Mouse (Mus musculus): ENCODE results near the gene Nupl2.

Nupl2 gene

GRCm38 (mm10) chr5:24164789-24165445 lies at the start of gene Nupl2:
Gene Nupl2 (plus strand): TSS chr5:24164963.
- DNase-seq (ENCODE audit: low read depth, low spot score), result peak; percentile 97

DNA sequence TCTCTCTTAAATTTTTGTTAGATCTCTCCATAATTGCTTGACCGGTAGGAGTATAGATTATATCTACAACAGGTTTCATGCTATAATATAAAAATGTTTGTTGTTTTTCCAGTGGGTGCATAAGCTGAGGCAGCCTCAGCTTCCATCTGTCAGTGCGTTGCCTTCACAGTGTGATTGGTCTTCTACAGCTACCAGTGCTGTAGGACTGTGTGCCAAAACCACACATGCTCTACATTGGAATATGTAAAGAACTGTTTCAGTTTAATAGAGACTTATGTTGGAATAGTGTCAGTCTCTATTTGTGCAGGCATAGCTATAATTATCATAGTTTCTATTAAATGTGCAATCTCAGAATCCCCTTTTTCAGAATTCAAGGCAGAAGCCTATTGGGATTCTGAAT lies 42.5 kb upstream of the Nupl2 start:
- no peak for DNase-seq (ENCODE audit: low read depth, low spot score)

GRCm38 (mm10) chr5:24124175-24124574 lies 40.6 kb upstream of the Nupl2 start:
- peak; percentile 60 for DNase-seq (ENCODE audit: low read depth, low spot score)

DNA sequence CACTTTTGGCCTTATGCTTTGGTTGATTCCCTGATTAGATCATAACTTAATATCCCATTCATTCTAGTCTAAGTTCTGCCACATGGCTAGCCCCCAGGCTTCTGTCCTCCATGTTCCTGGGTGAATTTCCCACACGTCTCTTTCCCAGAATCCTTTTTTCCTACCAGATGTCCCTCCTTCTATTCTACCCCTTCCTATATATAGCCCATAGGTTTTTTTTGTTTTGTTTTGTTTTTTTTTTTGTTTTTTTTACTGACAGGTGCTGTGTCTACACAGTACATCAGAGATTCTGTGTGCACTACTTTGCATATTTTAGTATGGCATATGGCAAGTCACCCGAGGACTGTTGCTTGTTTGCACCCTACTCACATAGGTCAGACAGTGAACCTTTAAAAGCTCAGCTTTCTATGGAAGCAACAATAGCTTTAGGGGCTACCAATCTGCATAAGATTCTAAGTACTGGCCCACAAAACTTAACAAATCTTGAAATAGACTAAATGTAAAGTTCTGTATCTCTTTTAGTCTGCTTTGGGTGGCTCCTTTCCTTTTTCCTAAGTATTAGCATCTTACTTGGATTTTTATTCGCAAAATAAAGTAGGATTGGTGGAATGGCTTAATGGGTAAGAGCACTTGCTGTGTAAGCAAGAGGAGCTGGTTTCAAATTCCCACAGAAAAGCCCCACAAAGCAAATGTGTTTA lies 40.0 kb upstream of the Nupl2 start:
- DNase-seq (ENCODE audit: low read depth, low spot score), result no peak

DNA sequence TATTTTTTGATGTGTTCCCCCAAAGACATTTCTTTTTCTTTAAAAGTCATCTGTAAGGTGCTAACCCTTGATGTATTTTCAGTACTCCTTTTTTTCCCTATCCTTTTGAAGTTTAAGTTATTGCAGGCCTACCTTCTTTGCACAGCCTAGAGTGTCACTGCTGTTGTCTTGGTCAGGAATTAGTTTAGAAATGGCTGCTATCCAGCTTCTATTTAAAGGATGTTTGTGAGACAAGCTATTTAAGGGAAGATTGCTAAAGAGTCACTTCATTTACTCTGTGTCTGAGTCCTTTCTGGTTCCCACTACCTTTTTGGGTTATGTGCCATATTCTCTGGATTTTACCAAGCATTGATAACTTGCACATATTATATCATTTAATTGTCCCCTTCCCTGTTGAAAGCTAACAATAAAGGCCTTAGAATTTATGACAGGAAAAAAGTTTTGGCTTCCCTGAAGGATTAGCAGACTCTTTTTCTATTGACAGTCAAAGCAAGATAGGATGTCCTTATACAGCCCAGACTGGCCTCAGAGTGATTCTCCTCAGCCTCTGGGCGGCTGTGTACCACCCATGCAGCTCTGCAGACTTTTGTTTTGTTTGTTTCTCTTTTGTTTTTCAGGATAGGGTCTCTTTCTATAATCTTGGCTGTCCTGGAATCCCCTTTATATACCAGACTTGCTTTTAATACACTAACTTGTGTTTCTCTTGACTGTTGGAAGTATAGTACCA lies 38.7 kb upstream of the Nupl2 start:
- DNase-seq (ENCODE audit: low read depth, low spot score), result no peak

DNA sequence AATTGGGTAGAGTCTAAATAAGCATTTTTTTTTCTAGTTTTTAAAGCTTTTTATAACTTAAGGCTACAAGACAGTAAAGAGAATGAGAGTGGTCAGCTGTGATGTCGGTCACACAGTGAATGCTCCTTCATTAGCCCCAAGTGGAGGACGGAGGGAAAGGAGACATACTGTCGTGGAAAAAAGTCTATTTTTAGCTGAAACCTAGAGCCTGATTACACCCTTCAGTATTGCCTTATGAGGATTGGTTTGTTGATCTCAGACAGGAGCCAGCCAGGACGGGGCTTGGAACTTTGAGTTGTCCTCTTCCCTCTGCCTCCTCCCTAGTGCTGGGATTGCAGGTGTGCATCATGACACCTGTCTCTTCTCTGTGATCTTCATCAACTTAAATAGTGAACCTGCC lies 37.8 kb upstream of the Nupl2 start:
- no peak for DNase-seq (ENCODE audit: low read depth, low spot score)

DNA sequence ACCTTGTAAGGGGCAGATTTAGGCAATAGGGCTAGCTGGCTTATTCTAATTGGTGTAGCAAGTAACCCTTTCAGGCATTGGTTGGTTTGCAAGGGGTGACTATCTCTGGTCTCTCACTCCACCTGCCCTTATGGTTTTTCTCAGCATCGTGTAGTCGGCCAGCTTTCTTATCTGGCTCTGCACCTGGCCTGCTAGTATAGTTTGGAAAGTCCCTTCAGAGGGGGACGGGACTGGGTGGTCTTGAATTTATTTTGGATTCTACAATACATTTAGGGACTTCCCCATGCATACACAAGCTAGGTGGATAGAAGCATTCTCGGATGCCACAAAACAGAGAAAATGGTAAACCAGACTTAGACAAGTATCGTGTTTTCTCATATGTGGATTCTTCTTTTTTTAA lies 17.8 kb upstream of the Nupl2 start:
- DNase-seq (ENCODE audit: low read depth, low spot score), result no peak

- DNase-seq (ENCODE audit: low read depth, low spot score), result no peak
Observed at GRCm38 (mm10) chr5:24152199-24152598, 12.6 kb upstream of the Nupl2 start.

GRCm38 (mm10) chr5:24156774-24157173 lies 8.0 kb upstream of the Nupl2 start:
- no peak for DNase-seq (ENCODE audit: low read depth, low spot score)

GRCm38 (mm10) chr5:24167263-24167662 lies 2.5 kb downstream of the Nupl2 start:
- DNase-seq (ENCODE audit: low read depth, low spot score), result peak; percentile 72

GRCm38 (mm10) chr5:24169881-24170280 lies 5.1 kb downstream of the Nupl2 start:
- peak; percentile 93 for DNase-seq (ENCODE audit: low read depth, low spot score)

GRCm38 (mm10) chr5:24172092-24172491 lies 7.3 kb downstream of the Nupl2 start:
- DNase-seq (ENCODE audit: low read depth, low spot score), result no peak

DNA sequence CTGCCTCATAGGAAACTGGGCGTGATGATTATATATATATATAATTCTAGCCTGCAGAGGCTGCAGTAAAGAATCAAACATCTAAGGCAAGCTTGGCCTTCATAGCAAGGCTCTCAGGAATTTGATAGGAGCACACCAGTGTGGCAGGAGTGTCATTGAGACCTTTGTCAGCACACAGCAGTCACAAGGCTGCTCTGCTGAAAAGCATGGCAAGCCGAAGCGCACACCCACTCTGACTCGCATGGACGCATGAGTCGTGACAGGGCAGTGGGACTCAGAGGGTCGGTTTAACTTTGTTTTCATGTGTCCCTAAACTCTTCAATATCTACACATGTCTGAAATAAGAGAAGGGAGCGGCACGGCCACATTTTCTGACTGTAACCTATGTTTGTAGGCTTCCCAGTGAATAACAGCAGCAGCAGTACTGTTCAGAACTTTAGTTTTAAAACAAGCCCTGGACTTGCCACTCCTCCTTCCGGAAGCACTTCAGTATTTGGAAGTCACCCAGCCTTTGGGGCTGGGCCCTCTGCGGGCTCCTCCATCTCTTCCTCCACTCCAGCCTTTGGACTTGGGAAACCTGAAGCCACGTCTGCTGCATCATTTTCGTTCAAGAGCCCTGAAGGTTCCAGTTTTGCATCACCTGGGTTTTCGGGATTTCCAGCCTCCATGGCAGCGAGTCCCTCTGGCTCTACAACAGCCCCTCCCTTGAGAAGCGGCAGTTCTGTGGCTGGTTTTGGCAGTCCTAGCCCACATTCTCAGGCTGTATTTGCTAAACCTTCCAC lies 16.9 kb downstream of the Nupl2 start:
- peak; percentile 73 for DNase-seq (ENCODE audit: low read depth, low spot score)

DNA sequence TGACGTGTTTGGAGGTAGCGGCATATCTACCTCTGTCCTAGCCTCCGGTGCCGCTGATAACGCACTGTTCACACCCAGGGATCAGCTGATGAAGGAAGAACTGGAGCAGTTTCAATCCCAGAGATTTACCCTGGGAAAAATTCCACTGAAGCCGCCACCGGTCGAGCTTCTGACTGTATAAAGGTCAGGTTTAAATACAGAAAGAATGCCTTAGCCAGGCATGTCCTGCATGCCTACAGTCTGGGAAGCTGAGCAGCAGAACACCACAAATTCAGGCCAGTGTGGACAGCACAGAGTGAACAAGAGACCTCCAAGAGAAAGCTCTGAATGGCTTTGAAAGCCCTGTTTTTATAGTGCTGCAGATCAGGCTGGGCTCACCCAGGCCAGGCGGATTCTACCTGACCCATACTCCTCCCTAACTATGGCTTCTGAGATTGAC lies 17.6 kb downstream of the Nupl2 start:
- peak; percentile 33 for DNase-seq (ENCODE audit: low read depth, low spot score)

GRCm38 (mm10) chr5:24183096-24183495 lies 18.3 kb downstream of the Nupl2 start:
- no peak for DNase-seq (ENCODE audit: low read depth, low spot score)

DNA sequence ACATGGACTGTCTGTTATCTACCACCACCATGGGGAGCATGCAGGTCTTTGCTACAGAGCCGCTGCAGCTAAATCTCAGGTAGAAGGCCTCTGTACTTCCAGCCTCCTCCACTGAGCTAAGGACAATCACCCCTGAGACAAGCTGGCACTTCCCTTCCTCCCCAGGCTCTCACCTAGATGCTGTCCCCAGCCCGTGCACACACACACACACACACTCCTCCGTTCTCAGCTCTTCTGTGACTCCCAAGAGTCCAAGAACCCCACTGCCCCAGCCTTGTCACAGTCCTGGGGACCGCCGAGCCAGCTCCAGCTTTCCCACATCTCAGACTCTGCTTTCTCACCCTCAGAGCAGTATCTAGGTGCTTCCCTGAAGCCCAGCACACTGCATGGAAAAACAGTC lies 19.2 kb downstream of the Nupl2 start:
- DNase-seq (ENCODE audit: low read depth, low spot score), result no peak

DNA sequence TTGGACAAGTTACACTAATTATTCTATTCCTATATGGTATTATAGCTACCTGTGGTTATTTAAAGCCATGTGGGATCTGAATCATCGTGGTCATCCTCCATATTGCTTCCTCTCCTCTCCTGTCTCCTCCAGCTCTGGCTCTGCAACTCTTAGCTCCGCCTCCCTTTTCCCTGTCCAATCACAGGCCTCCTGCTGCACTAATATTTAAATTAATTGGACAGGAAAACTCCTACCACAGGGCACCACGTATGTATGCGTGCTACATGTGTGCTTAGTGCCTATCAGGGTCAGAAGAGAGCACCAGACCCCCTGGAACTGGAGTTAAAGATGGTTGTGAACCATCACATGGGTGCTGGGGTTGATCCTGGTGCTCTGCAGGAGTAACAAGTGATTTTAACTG lies 23.7 kb downstream of the Nupl2 start:
- peak; percentile 84 for DNase-seq (ENCODE audit: low read depth, low spot score)

GRCm38 (mm10) chr5:24191821-24192220 lies 27.1 kb downstream of the Nupl2 start:
- no peak for DNase-seq (ENCODE audit: low read depth, low spot score)

- DNase-seq (ENCODE audit: low read depth, low spot score), result no peak
Observed at GRCm38 (mm10) chr5:24201006-24201405, 36.2 kb downstream of the Nupl2 start.

- no peak for DNase-seq (ENCODE audit: low read depth, low spot score)
Observed at GRCm38 (mm10) chr5:24202492-24202891, 37.7 kb downstream of the Nupl2 start.

GRCm38 (mm10) chr5:24203266-24203665 lies 38.5 kb downstream of the Nupl2 start:
- no peak for DNase-seq (ENCODE audit: low read depth, low spot score)

DNA sequence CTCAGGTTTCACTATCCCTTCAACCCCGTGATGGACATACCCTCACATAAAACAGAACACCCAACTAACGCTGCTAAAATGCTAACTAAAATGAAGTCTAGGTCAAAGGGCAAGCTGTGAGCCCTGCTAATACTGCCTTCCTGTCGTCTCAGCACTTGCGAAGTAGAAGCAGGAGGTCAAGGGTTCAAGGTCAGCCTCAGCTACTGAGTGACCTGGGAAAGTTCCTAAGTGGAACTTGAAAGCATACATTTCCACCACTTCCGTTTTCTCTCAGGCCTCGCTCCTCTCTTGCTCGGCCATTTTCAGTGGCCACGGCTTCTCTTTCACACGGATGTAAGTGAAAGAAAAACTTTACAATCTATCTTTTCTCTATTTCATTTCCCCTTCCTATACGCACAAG lies 43.2 kb downstream of the Nupl2 start:
- peak; percentile 99 for DNase-seq (ENCODE audit: low read depth, low spot score)

Measured in R1 (cell line).